Mouse (Mus musculus): Measurements from ENCODE around the gene Ugt1a2. TPM values are rescaled to one million over a fixed set of nuclear protein-coding genes. Genes with fewer than 3 reads are reported as not detected.

The Ugt1a2 gene
- polyA plus RNA-seq, 1 experiment = 0.32 TPM

DNA sequence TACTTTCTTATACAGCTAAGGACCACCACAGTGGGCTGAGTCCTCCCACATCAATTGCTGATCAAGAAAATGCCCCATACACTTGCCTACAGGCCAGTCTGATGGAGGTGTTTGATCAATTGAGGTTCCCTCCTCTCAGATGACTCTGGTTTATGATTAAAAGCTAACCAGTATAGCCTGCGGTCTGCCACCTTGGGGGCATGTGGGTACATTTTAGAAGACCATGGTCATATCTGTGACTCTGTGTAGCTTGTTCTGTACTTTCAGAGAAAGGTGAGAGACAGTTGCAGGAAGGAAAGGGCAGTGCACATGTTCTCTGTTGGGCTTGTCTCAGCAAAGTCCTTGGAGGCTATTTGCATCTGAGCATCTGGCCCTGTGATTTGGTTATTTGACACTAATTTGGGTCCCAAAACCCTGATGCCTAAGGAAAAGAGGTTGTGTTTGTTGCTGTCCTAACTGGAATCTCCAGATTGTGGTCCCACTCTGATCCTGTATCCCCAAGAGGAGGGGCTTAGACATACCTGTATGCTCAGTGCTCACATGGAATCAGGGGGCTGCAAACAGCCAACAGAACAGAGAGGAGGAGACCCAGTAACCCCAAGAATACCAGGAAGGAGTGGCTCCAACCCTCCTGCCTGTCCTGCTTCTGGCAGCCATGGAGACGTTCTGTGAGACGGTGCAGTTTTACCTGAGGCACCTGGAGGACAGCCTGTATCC lies 32.4 kb downstream of the Ugt1a2 start:
- no peaks in the 10 kb centered on the region for H3K4me1 ChIP-seq (replicated peaks; ENCODE audit: control insufficient read depth, insufficient read depth, low read length)
- DNase-seq = no peak
- TF ChIP-seq CTCF (IDR thresholded peaks at IDR 0.05; ENCODE audit: borderline replicate concordance, control insufficient read depth, extremely low read depth, insufficient read depth, low read length, poor library complexity) = no peak
- no peak for TF ChIP-seq POLR2A (IDR thresholded peaks at IDR 0.05; ENCODE audit: control insufficient read depth, extremely low read depth, insufficient read depth, low read length, poor library complexity)
- no peaks in the 10 kb centered on the region for H3K36me3 ChIP-seq (ENCODE audit: control insufficient read depth, insufficient read depth, low read length)
- 62% methylated on average over 3 of the region's 3 CpGs for WGBS
- H3K4me3 ChIP-seq (ENCODE audit: control insufficient read depth, insufficient read depth, low read length) = no peak overlapping the region
- H3K27me3 ChIP-seq (ENCODE audit: control insufficient read depth, insufficient read depth, low read length) = no peaks in the 10 kb centered on the region
- no peak overlapping the region for H3K27ac ChIP-seq (ENCODE audit: control insufficient read depth, insufficient read depth, low read length)

- 71% methylated on average over 14 of the region's 14 CpGs for WGBS
- H3K27ac ChIP-seq (ENCODE audit: control insufficient read depth, insufficient read depth, low read length) = no peak overlapping the region
- no peak for TF ChIP-seq CTCF (IDR thresholded peaks at IDR 0.05; ENCODE audit: borderline replicate concordance, control insufficient read depth, extremely low read depth, insufficient read depth, low read length, poor library complexity)
- no peak for TF ChIP-seq POLR2A (IDR thresholded peaks at IDR 0.05; ENCODE audit: control insufficient read depth, extremely low read depth, insufficient read depth, low read length, poor library complexity)
- H3K4me1 ChIP-seq (replicated peaks; ENCODE audit: control insufficient read depth, insufficient read depth, low read length) = no peaks in the 10 kb centered on the region
- H3K36me3 ChIP-seq (ENCODE audit: control insufficient read depth, insufficient read depth, low read length) = no peaks in the 10 kb centered on the region
- H3K27me3 ChIP-seq (ENCODE audit: control insufficient read depth, insufficient read depth, low read length) = no peaks in the 10 kb centered on the region
- DNase-seq = no peak
- no peak overlapping the region for H3K4me3 ChIP-seq (ENCODE audit: control insufficient read depth, insufficient read depth, low read length)
Measured at GRCm38 (mm10) chr1:88233421-88234247, 33.2 kb downstream of the Ugt1a2 start.

- Histone ChIP-seq H3K4me1 (replicated peaks; ENCODE audit: control insufficient read depth, insufficient read depth, low read length) (no peaks in the 10 kb centered on the region), H3K4me3 (ENCODE audit: control insufficient read depth, insufficient read depth, low read length) (no peak overlapping the region), H3K27me3 (ENCODE audit: control insufficient read depth, insufficient read depth, low read length) (no peaks in the 10 kb centered on the region), H3K27ac (ENCODE audit: control insufficient read depth, insufficient read depth, low read length) (no peak overlapping the region), H3K36me3 (ENCODE audit: control insufficient read depth, insufficient read depth, low read length) (no peaks in the 10 kb centered on the region)
- DNase-seq = no peak
- 64% methylated on average over 4 of the region's 4 CpGs for WGBS
- TF ChIP-seq CTCF (IDR thresholded peaks at IDR 0.05; ENCODE audit: borderline replicate concordance, control insufficient read depth, extremely low read depth, insufficient read depth, low read length, poor library complexity) (no peak), POLR2A (IDR thresholded peaks at IDR 0.05; ENCODE audit: control insufficient read depth, extremely low read depth, insufficient read depth, low read length, poor library complexity) (no peak)
Measured at GRCm38 (mm10) chr1:88234248-88234610, 33.8 kb downstream of the Ugt1a2 start.

- TF ChIP-seq CTCF (IDR thresholded peaks at IDR 0.05; ENCODE audit: borderline replicate concordance, control insufficient read depth, extremely low read depth, insufficient read depth, low read length, poor library complexity) (no peak), POLR2A (IDR thresholded peaks at IDR 0.05; ENCODE audit: control insufficient read depth, extremely low read depth, insufficient read depth, low read length, poor library complexity) (no peak)
- no peak for DNase-seq
- Histone ChIP-seq H3K4me1 (replicated peaks; ENCODE audit: control insufficient read depth, insufficient read depth, low read length) (no peaks in the 10 kb centered on the region), H3K27me3 (ENCODE audit: control insufficient read depth, insufficient read depth, low read length) (no peaks in the 10 kb centered on the region), H3K27ac (ENCODE audit: control insufficient read depth, insufficient read depth, low read length) (no peak overlapping the region), H3K36me3 (ENCODE audit: control insufficient read depth, insufficient read depth, low read length) (no peaks in the 10 kb centered on the region), H3K4me3 (ENCODE audit: control insufficient read depth, insufficient read depth, low read length) (no peak overlapping the region)
- 45% methylated on average over 5 of the region's 5 CpGs for WGBS
Measured at GRCm38 (mm10) chr1:88234646-88235045, 34.2 kb downstream of the Ugt1a2 start.

DNA sequence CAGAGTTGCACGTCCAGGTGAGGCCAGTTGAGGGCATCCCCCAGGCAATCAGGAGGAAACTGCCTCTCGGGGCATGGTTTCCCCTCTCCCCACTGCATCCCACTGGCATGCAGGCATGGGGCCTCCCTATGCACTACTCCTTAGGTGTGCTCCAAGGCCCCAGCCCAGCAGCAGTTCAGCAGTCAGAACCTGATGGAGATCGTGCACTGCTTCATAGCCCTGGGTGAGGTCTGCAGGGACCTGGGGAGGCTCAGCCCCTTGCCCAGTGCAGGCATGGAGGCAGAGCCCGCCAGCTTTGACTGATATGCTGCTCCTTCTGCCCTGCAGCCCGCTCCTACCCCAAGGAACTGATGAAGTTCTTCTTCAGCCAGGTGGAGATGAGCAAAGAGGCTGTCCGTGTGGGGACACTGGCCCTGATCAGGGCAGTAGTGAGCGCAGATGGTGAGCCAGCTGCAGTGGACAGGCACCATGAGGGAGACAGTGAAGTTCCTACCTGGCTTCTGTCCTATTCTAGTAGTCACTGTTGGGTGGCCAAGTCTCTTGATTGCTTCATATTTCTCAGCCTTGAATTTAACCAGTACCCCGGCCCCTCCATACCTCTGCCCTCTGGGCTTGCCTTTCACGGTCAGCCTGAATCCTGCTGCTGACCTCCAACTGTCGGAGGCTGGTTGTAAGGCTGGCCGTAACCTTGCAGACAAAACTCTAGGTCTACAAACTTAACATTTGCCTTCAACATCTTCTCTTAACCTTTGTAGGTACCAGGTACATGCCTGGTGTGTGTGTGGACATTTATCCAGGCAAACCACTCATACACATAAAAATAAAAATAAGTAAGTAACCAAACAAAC lies 34.9 kb downstream of the Ugt1a2 start:
- Histone ChIP-seq H3K4me1 (replicated peaks; ENCODE audit: control insufficient read depth, insufficient read depth, low read length) (no peaks in the 10 kb centered on the region), H3K27ac (ENCODE audit: control insufficient read depth, insufficient read depth, low read length) (no peak overlapping the region), H3K36me3 (ENCODE audit: control insufficient read depth, insufficient read depth, low read length) (no peaks in the 10 kb centered on the region), H3K4me3 (ENCODE audit: control insufficient read depth, insufficient read depth, low read length) (no peak overlapping the region), H3K27me3 (ENCODE audit: control insufficient read depth, insufficient read depth, low read length) (no peaks in the 10 kb centered on the region)
- TF ChIP-seq CTCF (IDR thresholded peaks at IDR 0.05; ENCODE audit: borderline replicate concordance, control insufficient read depth, extremely low read depth, insufficient read depth, low read length, poor library complexity) = no peak
- TF ChIP-seq POLR2A (IDR thresholded peaks at IDR 0.05; ENCODE audit: control insufficient read depth, extremely low read depth, insufficient read depth, low read length, poor library complexity) = no peak
- DNase-seq = no peak
- 68% methylated on average over 11 of the region's 11 CpGs for WGBS

DNA sequence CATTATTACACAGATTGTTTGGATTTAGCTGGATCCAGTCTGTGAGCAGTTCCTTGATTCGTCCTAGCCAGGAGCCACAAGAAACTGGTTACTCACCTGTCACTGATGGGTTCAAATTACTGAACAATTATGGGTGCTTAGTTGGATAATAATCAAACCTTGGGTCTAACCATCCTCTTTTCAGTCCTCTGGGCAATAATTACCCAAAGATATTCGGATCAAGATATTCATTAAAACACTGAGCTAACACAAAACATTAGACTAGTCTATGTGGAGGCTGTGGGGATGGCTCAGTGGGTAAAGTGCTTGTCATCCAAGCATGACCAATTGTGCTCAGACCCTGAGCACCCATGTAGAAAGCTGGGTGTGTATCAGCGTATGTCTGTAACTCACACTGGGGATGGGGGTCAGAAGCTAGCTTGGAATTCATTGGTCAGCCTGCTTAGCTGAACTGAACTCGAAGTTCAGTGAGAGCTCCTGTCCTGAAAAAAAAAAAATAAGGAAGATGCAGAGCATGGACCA lies 35.6 kb downstream of the Ugt1a2 start:
- H3K27me3 ChIP-seq (ENCODE audit: control insufficient read depth, insufficient read depth, low read length) = no peaks in the 10 kb centered on the region
- DNase-seq = no peak
- no peak overlapping the region for H3K27ac ChIP-seq (ENCODE audit: control insufficient read depth, insufficient read depth, low read length)
- no peak overlapping the region for H3K4me3 ChIP-seq (ENCODE audit: control insufficient read depth, insufficient read depth, low read length)
- WGBS = 65% methylated on average over 4 of the region's 4 CpGs
- TF ChIP-seq POLR2A (IDR thresholded peaks at IDR 0.05; ENCODE audit: control insufficient read depth, extremely low read depth, insufficient read depth, low read length, poor library complexity) (no peak), CTCF (IDR thresholded peaks at IDR 0.05; ENCODE audit: borderline replicate concordance, control insufficient read depth, extremely low read depth, insufficient read depth, low read length, poor library complexity) (no peak)
- H3K4me1 ChIP-seq (replicated peaks; ENCODE audit: control insufficient read depth, insufficient read depth, low read length) = no peaks in the 10 kb centered on the region
- no peaks in the 10 kb centered on the region for H3K36me3 ChIP-seq (ENCODE audit: control insufficient read depth, insufficient read depth, low read length)

Data from thymus, adult 2 months (tissue).